In genomic region chr6:122602242-122602991, GRCm38 (mm10) we compare ENCODE assay signal across 8 mouse cellular contexts. TPM values are rescaled to one million over a fixed set of nuclear protein-coding genes. Genes with fewer than 3 reads are reported as not detected.
DNase-seq lines count a peak whose midpoint lies in the region; ATAC-seq lines count a peak whose summit lies in the region.

Gene Apobec1, minus strand, starts transcription at chr6:122602444.

- ATAC-seq in inflammation-experienced regulatory T-cells, adult 6 months, result peak; percentile 96
- ATAC-seq in megakaryocyte progenitor cell, adult 5-6 weeks (replicated peaks; ENCODE audit: poor library complexity), result peak; percentile 87

- peak; percentile 92 for DNase-seq in adipocyte (ENCODE audit: low spot score)
- peak; percentile 79 for DNase-seq in embryo, embryonic 10.5 days (ENCODE audit: low spot score)
- DNase-seq in gastrocnemius, postnatal 14 days, result peak; percentile 76
- DNase-seq in left cerebral cortex, postnatal 10 days (ENCODE audit: extremely low spot score in 1 of 2, low spot score in 2 of 2), result peak; percentile 58 to 85
- peak; percentile 49 for DNase-seq in right cerebral cortex, postnatal 14 days
- DNase-seq in urinary bladder, postnatal 4 days (ENCODE audit: low spot score in 2 of 2), result peak; percentile 49 to 71

- intact Hi-C loops in gastrocnemius, postnatal 14 days (cut with DNase I; ENCODE audit: low total_unique reads), result no loop called here
- intact Hi-C loops in left cerebral cortex, postnatal 10 days (cut with DNase I), result no loop called here

RNA-seq across cellular contexts. Expression of gene Apobec1, which starts in this region (rescaled TPM):
- total RNA-seq in gastrocnemius, postnatal 14 days (2021), result 1 to 10 TPM; 1.4 to 1.8 TPM
- polyA plus RNA-seq in inflammation-experienced regulatory T-cells, adult 6 months (2017; shearing (Covaris generic)), result 10 to 100 TPM; 23.8 to 43.8 (median 29.2) TPM
- total RNA-seq in left cerebral cortex, postnatal 10 days (2021), result 1 to 10 TPM; 1.4 to 1.7 TPM
- total RNA-seq in megakaryocyte progenitor cell, adult 5-6 weeks (2015), result 23.6 and 23.7 TPM in 2 replicates
- total RNA-seq in megakaryocyte progenitor cell, adult 5-6 weeks (2017), result 15.0 and 16.7 TPM in 2 replicates

Comparison
In these comparisons a context has a peak if more than half of its experiments do, and no peak if none do; other contexts are left out.
1. Peak in every context shown above with its lines: DNase-seq and ATAC-seq.
2. RNA of gene Apobec1 (total RNA-seq): 15.0 to 23.7 TPM in megakaryocyte progenitor cell, adult 5-6 weeks; 1.4 to 1.8 TPM in gastrocnemius, postnatal 14 days and 1.4 to 1.7 TPM in left cerebral cortex, postnatal 10 days; every median in the first group is over 4 times any median in the second.